Mouse (Mus musculus): Measurements from ENCODE around the gene Psen2. TPM values are rescaled to one million over a fixed set of nuclear protein-coding genes. Genes with fewer than 3 reads are reported as not detected.

Gene Psen2
- 0.46 and 0.60 TPM in 2 replicates for polyA plus RNA-seq (2012)

DNA sequence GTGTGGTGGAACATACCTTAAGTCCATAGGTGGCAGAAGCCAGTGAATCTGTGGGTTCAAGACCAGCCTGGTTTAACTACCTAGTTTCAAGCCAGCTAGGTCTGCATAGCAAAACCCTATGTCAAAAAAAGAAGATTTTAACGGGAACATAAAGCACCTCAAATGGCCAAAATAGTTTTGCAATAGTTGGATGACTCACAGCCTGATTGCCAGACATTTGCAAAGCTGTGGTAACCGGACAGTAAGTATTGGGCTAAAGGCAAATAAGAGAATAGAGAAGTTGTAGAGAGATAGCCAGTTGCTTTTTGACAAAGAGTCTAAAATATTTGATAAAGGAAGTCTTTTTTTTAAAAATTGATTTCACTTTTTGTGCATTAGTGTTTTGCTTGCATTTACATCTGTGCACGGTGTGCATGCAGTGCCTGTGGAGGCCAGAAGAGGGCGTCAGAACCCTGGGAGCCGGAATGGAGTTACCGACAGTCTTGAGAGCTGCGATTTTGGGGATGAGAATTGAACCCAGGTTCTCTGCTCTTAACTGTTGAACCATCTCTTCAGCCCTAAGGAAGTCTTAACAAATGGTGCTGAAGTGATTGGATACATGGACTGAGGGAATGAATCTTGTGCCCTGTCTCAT, at the start of gene Psen2:
Gene Psen2, minus strand, starts transcription at position 75 of the 634 bp plus-strand sequence.
- TF ChIP-seq GATA1 (IDR thresholded peaks at IDR 0.05; ENCODE audit: low read length) (no peak), TAL1 (IDR thresholded peaks at IDR 0.05; ENCODE audit: low read length) (no peak)
- Histone ChIP-seq H3K36me3 (ENCODE audit: control insufficient read depth) (no peaks in the 10 kb centered on the region; the same call in 1 of the 2 replicates), H3K4me3 (replicated peaks) (no peak within 1 kb of the TSS), H3K4me1 (ENCODE audit: control insufficient read depth) (peaks cover 68% of the 10 kb centered on the region), H3K27me3 (ENCODE audit: control insufficient read depth) (peaks cover 15% of the 10 kb centered on the region), H3K9me3 (ENCODE audit: control insufficient read depth, low read length) (no peaks in the 10 kb centered on the region)

DNA sequence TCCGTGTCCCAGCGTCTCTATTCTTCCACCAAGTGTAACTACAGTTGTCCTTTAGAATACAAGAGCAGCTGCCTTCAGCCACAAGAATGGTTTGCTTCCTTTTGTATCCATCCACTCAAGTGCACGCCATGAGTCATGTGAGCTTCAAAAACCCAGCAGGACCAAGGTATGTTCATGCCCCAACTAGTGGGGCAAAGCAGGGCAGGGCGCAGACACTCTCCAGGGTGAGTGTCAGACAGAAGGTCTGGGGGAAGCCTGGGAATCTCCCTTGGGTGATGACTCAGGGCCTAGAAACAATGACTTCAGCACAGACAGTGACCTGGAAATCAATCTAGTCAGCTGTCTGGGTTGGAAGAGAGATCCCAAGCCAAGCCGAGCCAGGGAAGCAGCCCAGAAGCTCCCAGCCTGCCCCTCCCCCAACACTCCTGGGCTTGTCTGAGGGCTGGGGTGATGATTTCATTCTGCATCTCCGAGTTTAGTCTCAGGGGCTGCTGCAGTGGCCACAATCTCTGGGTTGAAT, 49.6 kb upstream of the Psen2 start:
- Histone ChIP-seq H3K4me1 (ENCODE audit: control insufficient read depth) (peaks cover 13% of the 10 kb centered on the region), H3K27me3 (ENCODE audit: control insufficient read depth) (peaks cover 34% of the 10 kb centered on the region), H3K4me3 (replicated peaks) (no peak overlapping the region), H3K36me3 (ENCODE audit: control insufficient read depth) (no peaks in the 10 kb centered on the region), H3K9me3 (ENCODE audit: control insufficient read depth, low read length) (no peaks in the 10 kb centered on the region)
- no peak for TF ChIP-seq GATA1 (IDR thresholded peaks at IDR 0.05; ENCODE audit: low read length)
- TF ChIP-seq TAL1 (IDR thresholded peaks at IDR 0.05; ENCODE audit: low read length), result no peak

DNA sequence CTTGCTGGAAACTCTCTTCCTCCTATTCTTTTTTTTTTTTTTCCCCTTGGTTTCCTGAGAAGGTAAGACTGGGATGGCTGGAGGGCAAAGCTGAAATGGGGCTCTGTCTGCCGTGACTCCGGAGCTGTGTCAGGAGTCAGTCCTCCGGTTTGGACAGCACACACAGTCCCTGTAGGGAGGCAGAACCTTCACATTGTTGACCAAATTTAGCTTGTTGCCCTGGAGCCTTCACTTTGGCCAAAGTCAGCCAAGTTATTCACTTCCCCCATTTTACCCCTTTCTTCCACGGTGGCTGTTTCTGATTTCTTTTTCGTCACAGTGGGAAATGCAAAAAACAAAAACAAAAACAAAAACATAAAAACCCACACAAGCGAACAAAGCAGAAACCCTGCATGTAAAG, 49.0 kb upstream of the Psen2 start:
- no peak for TF ChIP-seq GATA1 (IDR thresholded peaks at IDR 0.05; ENCODE audit: low read length)
- no peak for TF ChIP-seq TAL1 (IDR thresholded peaks at IDR 0.05; ENCODE audit: low read length)
- Histone ChIP-seq H3K36me3 (ENCODE audit: control insufficient read depth) (no peaks in the 10 kb centered on the region), H3K27me3 (ENCODE audit: control insufficient read depth) (peaks cover 34% of the 10 kb centered on the region), H3K9me3 (ENCODE audit: control insufficient read depth, low read length) (no peaks in the 10 kb centered on the region), H3K4me3 (replicated peaks) (no peak overlapping the region), H3K4me1 (ENCODE audit: control insufficient read depth) (peaks cover 9% of the 10 kb centered on the region)

DNA sequence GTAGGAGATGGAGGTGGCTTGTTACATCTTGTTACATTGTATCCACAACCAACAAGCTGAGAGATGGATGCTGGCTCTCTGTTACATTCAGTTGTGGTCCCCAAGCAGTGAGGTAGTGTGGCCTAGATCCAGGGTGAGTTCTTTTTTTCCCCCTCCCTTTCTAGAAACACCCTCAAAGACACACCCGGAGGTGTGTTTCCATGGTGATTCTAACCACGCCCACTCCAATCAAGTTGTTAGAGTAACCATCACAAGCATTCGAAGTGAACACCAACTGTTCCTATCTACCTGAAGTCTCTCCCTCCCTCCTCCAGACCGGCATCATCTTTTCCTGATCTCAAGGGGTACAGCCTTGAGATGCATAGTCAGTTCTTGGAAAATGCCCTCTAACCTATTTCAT, 45.7 kb upstream of the Psen2 start:
- no peak for TF ChIP-seq TAL1 (IDR thresholded peaks at IDR 0.05; ENCODE audit: low read length)
- no peak for TF ChIP-seq GATA1 (IDR thresholded peaks at IDR 0.05; ENCODE audit: low read length)
- H3K4me3 ChIP-seq (replicated peaks), result no peak overlapping the region
- H3K4me1 ChIP-seq (ENCODE audit: control insufficient read depth), result peaks cover 12% of the 10 kb centered on the region
- H3K9me3 ChIP-seq (ENCODE audit: control insufficient read depth, low read length), result no peaks in the 10 kb centered on the region
- H3K27me3 ChIP-seq (ENCODE audit: control insufficient read depth), result peaks cover 23% of the 10 kb centered on the region
- no peaks in the 10 kb centered on the region for H3K36me3 ChIP-seq (ENCODE audit: control insufficient read depth)

DNA sequence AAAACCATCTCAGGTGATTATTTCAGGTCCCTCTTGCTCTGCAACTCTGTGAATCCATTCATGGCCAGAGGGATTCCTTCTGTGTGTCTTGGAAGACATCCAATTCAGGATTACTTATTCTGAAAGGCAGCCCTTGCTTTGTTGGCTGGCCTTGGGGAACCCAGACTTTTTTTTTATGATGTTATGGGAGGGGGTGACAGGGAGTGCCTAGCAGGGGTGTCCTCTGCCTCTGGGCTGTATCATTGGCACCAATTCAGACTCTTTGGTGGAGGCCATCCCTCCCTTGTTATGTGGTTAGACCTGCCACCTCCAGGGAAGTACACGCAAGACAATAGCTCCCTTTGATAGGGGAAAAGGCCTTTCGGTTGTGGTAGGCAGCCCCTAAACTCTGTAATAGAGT, 44.4 kb upstream of the Psen2 start:
- Histone ChIP-seq H3K4me1 (ENCODE audit: control insufficient read depth) (peaks cover 12% of the 10 kb centered on the region), H3K9me3 (ENCODE audit: control insufficient read depth, low read length) (no peaks in the 10 kb centered on the region), H3K36me3 (ENCODE audit: control insufficient read depth) (no peaks in the 10 kb centered on the region), H3K27me3 (ENCODE audit: control insufficient read depth) (peaks cover 11% of the 10 kb centered on the region), H3K4me3 (replicated peaks) (no peak overlapping the region)
- TF ChIP-seq TAL1 (IDR thresholded peaks at IDR 0.05; ENCODE audit: low read length) (no peak), GATA1 (IDR thresholded peaks at IDR 0.05; ENCODE audit: low read length) (no peak)

DNA sequence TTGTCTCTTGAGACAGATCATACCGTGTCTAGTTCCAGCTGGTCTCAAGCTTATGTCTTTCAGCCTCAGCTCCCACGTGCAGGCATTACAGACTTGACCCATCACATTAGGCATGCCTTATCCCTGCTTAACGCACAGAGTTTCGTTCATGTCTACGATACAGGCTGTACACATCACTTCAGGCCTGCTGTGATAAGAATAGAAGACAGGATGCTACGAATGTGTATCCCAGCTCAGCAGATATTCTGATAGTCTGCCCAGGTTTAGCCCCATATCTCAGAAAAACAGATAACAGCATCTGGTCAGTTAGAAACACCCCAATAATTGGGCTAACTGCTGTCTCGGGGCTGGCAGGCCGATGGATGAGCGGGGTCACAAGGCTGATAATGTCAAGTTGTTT, 43.7 kb upstream of the Psen2 start:
- no peak overlapping the region for H3K4me3 ChIP-seq (replicated peaks)

DNA sequence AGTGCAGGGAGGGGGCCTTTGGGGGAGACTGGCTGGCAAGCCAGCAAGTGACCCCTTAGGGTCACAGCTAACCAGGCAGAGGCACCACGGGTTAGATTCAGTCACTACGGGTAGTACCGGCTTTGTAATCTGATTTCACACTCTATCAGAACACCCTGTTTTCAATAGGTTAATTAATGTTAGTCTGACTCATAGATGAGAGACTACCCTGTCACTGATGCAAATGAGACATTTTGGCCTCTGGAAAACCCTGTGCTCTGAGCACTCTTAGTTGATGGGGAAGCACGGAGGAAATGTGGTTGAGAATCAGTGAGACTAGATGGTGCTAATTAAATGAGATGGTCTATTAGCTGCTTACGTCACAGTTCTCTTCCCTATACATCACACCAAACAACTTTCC, 40.4 kb upstream of the Psen2 start:
- TF ChIP-seq GATA1 (IDR thresholded peaks at IDR 0.05; ENCODE audit: low read length) (no peak), TAL1 (IDR thresholded peaks at IDR 0.05; ENCODE audit: low read length) (no peak)
- Histone ChIP-seq H3K36me3 (ENCODE audit: control insufficient read depth) (no peaks in the 10 kb centered on the region), H3K4me1 (ENCODE audit: control insufficient read depth) (peaks cover 9% of the 10 kb centered on the region), H3K9me3 (ENCODE audit: control insufficient read depth, low read length) (no peaks in the 10 kb centered on the region), H3K4me3 (replicated peaks) (no peak overlapping the region), H3K27me3 (ENCODE audit: control insufficient read depth) (no peaks in the 10 kb centered on the region)

More for the DNA sequence above, 43.7 kb upstream of the Psen2 start:
- no peaks in the 10 kb centered on the region for H3K9me3 ChIP-seq (ENCODE audit: control insufficient read depth, low read length)
- no peak for TF ChIP-seq GATA1 (IDR thresholded peaks at IDR 0.05; ENCODE audit: low read length)
- no peak for TF ChIP-seq TAL1 (IDR thresholded peaks at IDR 0.05; ENCODE audit: low read length)
- peaks cover 4% of the 10 kb centered on the region for H3K27me3 ChIP-seq (ENCODE audit: control insufficient read depth)
- no peaks in the 10 kb centered on the region for H3K36me3 ChIP-seq (ENCODE audit: control insufficient read depth)
- peaks cover 12% of the 10 kb centered on the region for H3K4me1 ChIP-seq (ENCODE audit: control insufficient read depth)

DNA sequence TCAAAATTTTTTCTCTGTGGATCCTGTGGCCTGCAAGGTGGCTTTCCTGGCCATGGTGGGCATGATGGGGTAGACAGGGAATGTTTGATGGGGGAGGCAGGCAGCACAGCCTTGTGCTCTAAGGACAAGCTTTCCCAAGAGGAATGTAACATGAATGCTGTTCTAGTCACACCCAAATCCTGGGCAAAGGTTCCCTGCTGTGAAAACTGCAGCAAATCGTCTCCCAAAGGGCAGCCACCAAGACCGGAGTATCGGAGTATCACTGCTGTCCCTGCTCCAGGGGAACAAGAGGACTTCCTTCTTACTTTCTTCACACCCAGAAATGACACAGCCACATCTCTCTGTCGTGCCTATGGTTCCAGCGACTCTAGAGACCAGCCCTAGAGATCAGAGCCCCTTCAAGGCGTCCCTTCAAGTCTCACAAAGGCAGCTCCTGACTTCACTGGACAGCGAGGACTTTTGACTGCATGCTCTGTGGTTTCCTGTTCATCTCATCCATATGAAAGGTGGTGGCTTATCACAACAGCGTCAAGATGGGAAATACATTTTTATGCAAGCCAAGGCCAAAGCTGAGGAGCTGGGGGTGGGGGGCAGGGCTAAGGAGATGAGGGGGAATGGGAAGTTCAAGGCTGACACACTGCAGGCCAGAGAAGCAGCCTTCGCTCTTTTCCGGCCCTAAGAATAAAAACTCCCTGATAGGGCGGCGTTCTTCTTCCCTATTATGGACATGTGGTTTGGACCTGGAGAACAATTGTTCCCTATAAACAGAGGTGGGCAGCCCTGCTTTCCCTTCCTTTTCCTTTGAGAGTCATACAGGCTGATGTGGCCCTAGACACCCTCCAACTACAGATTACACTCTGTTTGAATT, 39.2 kb upstream of the Psen2 start:
- Histone ChIP-seq H3K4me3 (replicated peaks) (no peak overlapping the region), H3K27me3 (ENCODE audit: control insufficient read depth) (no peaks in the 10 kb centered on the region), H3K36me3 (ENCODE audit: control insufficient read depth) (no peaks in the 10 kb centered on the region), H3K4me1 (ENCODE audit: control insufficient read depth) (peaks cover 9% of the 10 kb centered on the region), H3K9me3 (ENCODE audit: control insufficient read depth, low read length) (no peaks in the 10 kb centered on the region)
- no peak for TF ChIP-seq TAL1 (IDR thresholded peaks at IDR 0.05; ENCODE audit: low read length)

DNA sequence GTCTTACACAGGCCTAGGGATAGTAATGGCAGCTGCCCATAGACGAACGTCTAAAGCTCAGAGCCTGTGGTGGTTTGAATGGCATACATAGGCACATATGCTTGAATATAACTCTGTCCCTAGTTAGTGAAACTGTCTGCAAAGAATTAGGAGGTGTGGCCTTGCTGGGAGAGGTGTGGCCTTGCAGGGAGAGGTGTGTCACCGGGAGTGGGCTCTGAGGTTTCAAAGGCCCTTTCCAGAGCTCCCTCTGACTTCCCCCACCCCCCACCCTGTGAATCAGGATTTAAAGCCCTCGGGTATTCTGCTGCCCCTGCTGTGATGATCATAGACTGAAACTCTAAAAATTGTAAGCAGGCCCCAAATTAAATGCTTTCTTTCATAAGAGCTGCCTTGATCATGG, 37.8 kb upstream of the Psen2 start:
- Histone ChIP-seq H3K27me3 (ENCODE audit: control insufficient read depth) (no peaks in the 10 kb centered on the region), H3K4me1 (ENCODE audit: control insufficient read depth) (no peaks in the 10 kb centered on the region; the same call in 1 of the 2 replicates), H3K36me3 (ENCODE audit: control insufficient read depth) (no peaks in the 10 kb centered on the region), H3K9me3 (ENCODE audit: control insufficient read depth, low read length) (no peaks in the 10 kb centered on the region), H3K4me3 (replicated peaks) (no peak overlapping the region)
- TF ChIP-seq GATA1 (IDR thresholded peaks at IDR 0.05; ENCODE audit: low read length), result no peak
- TF ChIP-seq TAL1 (IDR thresholded peaks at IDR 0.05; ENCODE audit: low read length), result no peak

Data from erythroblast, embryonic 14.5 days (primary cell).